Mouse (Mus musculus): ENCODE measurements around the gene Satl1.
"Not testable (repeated sequence)": the region's sequence is repeated elsewhere in the genome, so short reads cannot be mapped to it uniquely, and the experiment has no call there.

Gene Satl1

GRCm38 (mm10) chrX:112406679-112407078 is at the start of gene Satl1:
Satl1 (minus strand) TSS chrX:112406779.
- DNase-seq (ENCODE audit: low spot score): no peak

- DNase-seq (ENCODE audit: low spot score): no peak
Measured at GRCm38 (mm10) chrX:112438064-112438463, 31.5 kb upstream of the Satl1 start.

- no peak for DNase-seq (ENCODE audit: low spot score)
Measured at GRCm38 (mm10) chrX:112437580-112437979, 31.0 kb upstream of the Satl1 start.

GRCm38 (mm10) chrX:112422998-112423397 is 16.4 kb upstream of the Satl1 start:
- not testable (repeated sequence) for DNase-seq (ENCODE audit: low spot score)

- DNase-seq (ENCODE audit: low spot score): no peak
Measured at GRCm38 (mm10) chrX:112412309-112412708, 5.7 kb upstream of the Satl1 start.

GRCm38 (mm10) chrX:112370577-112371410 is 35.8 kb downstream of the Satl1 start:
- peak; percentile 59 for DNase-seq (ENCODE audit: low spot score)

- no peak for DNase-seq (ENCODE audit: low spot score)
Measured at GRCm38 (mm10) chrX:112368426-112368825, 38.2 kb downstream of the Satl1 start.

GRCm38 (mm10) chrX:112348395-112348791 is 58.2 kb downstream of the Satl1 start:
- no peak for DNase-seq (ENCODE audit: low spot score)

GRCm38 (mm10) chrX:112347467-112348394 is 58.8 kb downstream of the Satl1 start:
- no peak for DNase-seq (ENCODE audit: low spot score)

- DNase-seq (ENCODE audit: low spot score): no peak
Measured at GRCm38 (mm10) chrX:112339486-112339885, 67.1 kb downstream of the Satl1 start.

Data from spleen, adult 12 weeks (tissue).